In genomic region chr4:137500953-137501352, GRCm38 (mm10) we compare ENCODE assay signal across 24 mouse cellular contexts. TPM values are rescaled to one million over a fixed set of nuclear protein-coding genes. Genes with fewer than 3 reads are reported as not detected.
DNase-seq lines count a peak whose midpoint lies in the region; ATAC-seq and TF ChIP-seq lines count a peak whose summit lies in the region.
"Had no signal": no experiment of that assay in that cellular context is flagged by ENCODE, and none has a peak within 500 bp of the region (broad histone marks: within the 10 kb centered on the region; RNA-seq: fewer than 3 reads in every experiment).

No protein-coding gene starts in this region.

- H3K4me1 ChIP-seq in kidney, embryonic 14.5 days (ENCODE audit: control insufficient read depth, insufficient read depth, low read length), result peaks cover 36% of the 10 kb centered on the region
- H3K4me1 ChIP-seq in stomach, postnatal 0 days (replicated peaks; ENCODE audit: control insufficient read depth, insufficient read depth), result peaks cover 18% of the 10 kb centered on the region

- intact Hi-C loops in gastrocnemius, adult 2 months (cut with DNase I), result no loop called here

- ATAC-seq in kidney, embryonic 14.5 days (ENCODE audit: low FRiP score, low TSS enrichment), result no peak
- ATAC-seq in stomach, postnatal 0 days (ENCODE audit: low FRiP score, low TSS enrichment), result peak; percentile 9; the same call in 1 of the 2 replicates
- ATAC-seq: inflammation-experienced regulatory T-cells, adult 6 months had no signal

- peak; percentile 43 for DNase-seq in gastrocnemius, adult 2 months
- no peak for DNase-seq in gastrocnemius, postnatal 4 days (ENCODE audit: low spot score in 2 of 2)
- no peak for DNase-seq in kidney, postnatal 10 days
- DNase-seq in adrenal gland, postnatal 10 days, result peak; percentile 57
- no peak for DNase-seq in stomach, postnatal 0 days (ENCODE audit: low spot score)
- no peak for DNase-seq in spleen, postnatal 4 days (ENCODE audit: low spot score in 2 of 2)
- no peak for DNase-seq in embryo, embryonic 10 days (ENCODE audit: low spot score)
- DNase-seq: gastrocnemius, postnatal 36 days; lung, embryonic 14.5 days; right cerebral cortex, adult 18-20 months; spleen, adult 18-20 months; thymus, postnatal 36 days had no signal

- no peak overlapping the region for H3K4me2 ChIP-seq in kidney, embryonic 14.5 days (replicated peaks; ENCODE audit: low read depth, low read length)
- no peak overlapping the region for H3K4me2 ChIP-seq in stomach, postnatal 0 days (replicated peaks; ENCODE audit: low read depth)
- H3K4me2 ChIP-seq: embryonic facial prominence, embryonic 13.5 days; lung, embryonic 14.5 days; midbrain, embryonic 12.5 days had no signal

- H3K27me3 ChIP-seq in kidney, embryonic 14.5 days (ENCODE audit: control insufficient read depth, insufficient read depth, low read length), result no peaks in the 10 kb centered on the region
- no peaks in the 10 kb centered on the region for H3K27me3 ChIP-seq in stomach, postnatal 0 days (ENCODE audit: control insufficient read depth, insufficient read depth, low read length)
- H3K27me3 ChIP-seq: embryonic facial prominence, embryonic 13.5 days; midbrain, embryonic 12.5 days had no signal

- H3K36me3 ChIP-seq in kidney, embryonic 14.5 days (ENCODE audit: control insufficient read depth, insufficient read depth, low read length), result peaks cover 39% of the 10 kb centered on the region
- H3K36me3 ChIP-seq in stomach, postnatal 0 days (ENCODE audit: control insufficient read depth, insufficient read depth, low read length), result peaks cover 5% of the 10 kb centered on the region; the same call in 1 of the 2 replicates

- H3K4me3 ChIP-seq in gastrocnemius, adult 2 months, result no peak overlapping the region
- no peak overlapping the region for H3K4me3 ChIP-seq in kidney, embryonic 14.5 days (ENCODE audit: low read length)
- H3K4me3 ChIP-seq in stomach, postnatal 0 days (ENCODE audit: low read depth, low read length), result no peak overlapping the region
- H3K4me3 ChIP-seq: embryonic facial prominence, embryonic 13.5 days; forebrain, embryonic 10.5 days; left cerebral cortex, adult 2 months; midbrain, embryonic 12.5 days had no signal

- H3K9me3 ChIP-seq in kidney, embryonic 14.5 days (ENCODE audit: control insufficient read depth, low read length), result no peaks in the 10 kb centered on the region
- no peaks in the 10 kb centered on the region for H3K9me3 ChIP-seq in stomach, postnatal 0 days (ENCODE audit: control insufficient read depth, low read length)
- H3K9me3 ChIP-seq: embryonic facial prominence, embryonic 13.5 days; forebrain, embryonic 10.5 days; midbrain, embryonic 12.5 days had no signal

- TF ChIP-seq EP300 in stomach, postnatal 0 days (optimal IDR thresholded peaks at IDR 0.05), result no peak

- TF ChIP-seq CTCF in gastrocnemius, adult 2 months (IDR thresholded peaks at IDR 0.05), result no peak
- TF ChIP-seq CTCF in stomach, postnatal 0 days (IDR thresholded peaks at IDR 0.05; ENCODE audit: low read depth), result no peak

- WGBS in kidney, embryonic 14.5 days, result 85% methylated on average over 5 of the region's 5 CpGs
- 59% methylated on average over 5 of the region's 5 CpGs for WGBS in stomach, postnatal 0 days

- peak overlapping the region; percentile 12; the same call in 1 of the 2 replicates for H3K9ac ChIP-seq in kidney, embryonic 14.5 days (ENCODE audit: low read depth, low read length)
- H3K9ac ChIP-seq in stomach, postnatal 0 days (ENCODE audit: low read length), result no peak overlapping the region
- H3K9ac ChIP-seq: embryonic facial prominence, embryonic 13.5 days; lung, embryonic 14.5 days; midbrain, embryonic 12.5 days had no signal

- H3K27ac ChIP-seq in gastrocnemius, adult 2 months, result peak overlapping the region; percentile 68
- no peak overlapping the region for H3K27ac ChIP-seq in kidney, embryonic 14.5 days (ENCODE audit: low read depth, low read length)
- H3K27ac ChIP-seq in stomach, postnatal 0 days (replicated peaks), result no peak overlapping the region; the same call in 1 of the 2 replicates
- H3K27ac ChIP-seq: embryonic facial prominence, embryonic 13.5 days; left cerebral cortex, adult 2 months; macrophage; midbrain, embryonic 12.5 days had no signal

RNA-seq across cellular contexts. Expression of gene Hspg2, which starts 32.4 kb away (rescaled TPM):
- 10 to 100 TPM; 55.2 to 77.5 TPM for total RNA-seq in gastrocnemius, adult 2 months (2021)
- 100 to 1,000 TPM; 336 to 381 TPM for total RNA-seq in gastrocnemius, postnatal 4 days (2021)
- 39.6 and 56.2 TPM in 2 replicates for polyA plus RNA-seq in kidney, embryonic 14.5 days (2014; fragmentation: Nextera tagmentation; extraction: Ambion mirVana)
- 100 to 1,000 TPM; 191 to 264 TPM for total RNA-seq in adrenal gland, postnatal 10 days (2021)
- 16.0 and 18.8 TPM in 2 replicates for polyA plus RNA-seq in stomach, postnatal 0 days (2015; fragmentation: Nextera tagmentation; extraction: Ambion mirVana)
- polyA plus RNA-seq: inflammation-experienced regulatory T-cells, adult 6 months had no signal

RNA-seq across cellular contexts. Expression of gene 1700013G24Rik, which starts 47.9 kb away (rescaled TPM):
- total RNA-seq in gastrocnemius, adult 2 months (2021), result not detected
- under 1 TPM in 1 of 2 experiments, not detected in 1; 0.34 TPM for total RNA-seq in gastrocnemius, postnatal 4 days (2021)
- not detected in 2 replicates for polyA plus RNA-seq in kidney, embryonic 14.5 days (2014; fragmentation: Nextera tagmentation; extraction: Ambion mirVana)
- total RNA-seq in adrenal gland, postnatal 10 days (2021), result not detected
- polyA plus RNA-seq in stomach, postnatal 0 days (2015; fragmentation: Nextera tagmentation; extraction: Ambion mirVana), result not detected in 2 replicates
- total RNA-seq: common myeloid progenitor, adult 5-6 weeks; gastrocnemius, postnatal 36 days; layer of hippocampus, adult 8-10 months; left cerebral cortex, adult 2 months; neutrophil, adult 5-6 weeks had no signal
- polyA plus RNA-seq: embryonic facial prominence, embryonic 13.5 days; forebrain, embryonic 10.5 days; hindbrain, embryonic 11.5 days; inflammation-experienced regulatory T-cells, adult 6 months; kidney, embryonic 16.5 days; lung, embryonic 14.5 days; macrophage; midbrain, embryonic 12.5 days had no signal

Comparison
In these comparisons a context has a peak if more than half of its experiments do, and no peak if none do; other contexts are left out.
1. DNase-seq: peak in gastrocnemius, adult 2 months (single experiment) and adrenal gland, postnatal 10 days (single experiment); none in gastrocnemius, postnatal 4 days (0 of 2), kidney, postnatal 10 days (single experiment), stomach, postnatal 0 days (single experiment), spleen, postnatal 4 days (0 of 2) and embryo, embryonic 10 days (single experiment).